Mouse (Mus musculus): ENCODE measurements around the gene Slc10a7.
"Not testable (repeated sequence)": the region's sequence is repeated elsewhere in the genome, so short reads cannot be mapped to it uniquely, and the experiment has no call there.

The Slc10a7 gene

GRCm38 (mm10) chr8:78509273-78510031, at the start of gene Slc10a7:
TSS of gene Slc10a7 (plus strand) at chr8:78509346.
- peak; percentile 90 for DNase-seq

GRCm38 (mm10) chr8:78463941-78464340, 45.2 kb upstream of the Slc10a7 start:
- DNase-seq: no peak

- no peak for DNase-seq
Observed at GRCm38 (mm10) chr8:78467889-78468288, 41.3 kb upstream of the Slc10a7 start.

- no peak for DNase-seq
Observed at GRCm38 (mm10) chr8:78477051-78477829, 31.9 kb upstream of the Slc10a7 start.

- no peak for DNase-seq
Observed at GRCm38 (mm10) chr8:78489733-78490132, 19.4 kb upstream of the Slc10a7 start.

- no peak for DNase-seq
Observed at GRCm38 (mm10) chr8:78493031-78493430, 16.1 kb upstream of the Slc10a7 start.

- not testable (repeated sequence) for DNase-seq
Observed at GRCm38 (mm10) chr8:78496273-78496672, 12.9 kb upstream of the Slc10a7 start.

GRCm38 (mm10) chr8:78502706-78503105, 6.4 kb upstream of the Slc10a7 start:
- DNase-seq: no peak

- peak; percentile 71 for DNase-seq
Observed at GRCm38 (mm10) chr8:78507979-78508718, 997 bp upstream of the Slc10a7 start.

- DNase-seq: peak; percentile 98
Observed at GRCm38 (mm10) chr8:78508719-78509272, 350 bp upstream of the Slc10a7 start, which contains the start of gene Rbmxl1. TSS of gene Rbmxl1 (minus strand) at chr8:78508898.

GRCm38 (mm10) chr8:78510094-78510493, 948 bp downstream of the Slc10a7 start:
- peak; percentile 30 for DNase-seq

GRCm38 (mm10) chr8:78510926-78511325, 1.8 kb downstream of the Slc10a7 start:
- no peak for DNase-seq

GRCm38 (mm10) chr8:78513106-78513505, 4.0 kb downstream of the Slc10a7 start:
- DNase-seq: no peak

- DNase-seq: no peak
Observed at GRCm38 (mm10) chr8:78514706-78515105, 5.6 kb downstream of the Slc10a7 start.

- no peak for DNase-seq
Observed at GRCm38 (mm10) chr8:78515132-78515531, 6.0 kb downstream of the Slc10a7 start.

GRCm38 (mm10) chr8:78533981-78534380, 24.8 kb downstream of the Slc10a7 start:
- no peak for DNase-seq

- DNase-seq: no peak
Observed at GRCm38 (mm10) chr8:78536716-78537115, 27.6 kb downstream of the Slc10a7 start.

- DNase-seq: no peak
Observed at GRCm38 (mm10) chr8:78537795-78538194, 28.6 kb downstream of the Slc10a7 start.

- DNase-seq: not testable (repeated sequence)
Observed at GRCm38 (mm10) chr8:78542670-78543069, 33.5 kb downstream of the Slc10a7 start.

- no peak for DNase-seq
Observed at GRCm38 (mm10) chr8:78543621-78544020, 34.5 kb downstream of the Slc10a7 start.

- DNase-seq: no peak
Observed at GRCm38 (mm10) chr8:78544545-78544944, 35.4 kb downstream of the Slc10a7 start.

GRCm38 (mm10) chr8:78545153-78545817, 36.1 kb downstream of the Slc10a7 start:
- not testable (repeated sequence) for DNase-seq

Data from thymus, postnatal 4 days (tissue).